Mouse (Mus musculus) hindbrain, embryonic 16.5 days (tissue): ENCODE measurements around the gene Kat2b. TPM values are rescaled to one million over a fixed set of nuclear protein-coding genes. Genes with fewer than 3 reads are reported as not detected.
"Not testable (repeated sequence)": the region's sequence is repeated elsewhere in the genome, so short reads cannot be mapped to it uniquely, and the experiment has no call there.

Experiments
- ATAC-seq: fragments of 200-750 bp; cut with Nextera tagmentation; 2 replicates; pipeline ENCODE4 v1.8.0; 2017; ENCODE audit warnings: moderate TSS enrichment, moderate library complexity
- H3K27ac ChIP-seq: fragments of 300-500 bp; sonication (generic); 2 replicates; pipeline ENCODE4 v1.5.1; 2014; ENCODE audit warnings: low read depth, mild to moderate bottlenecking, control low read depth, low read length, moderate library complexity
- H3K27me3 ChIP-seq: fragments of 300-500 bp; sonication (generic); replicated peaks from 2 replicates; pipeline ENCODE4 v1.6.1; 2014; ENCODE audit warnings: low read length; ENCODE audit not compliant: control insufficient read depth, insufficient read depth
- H3K36me3 ChIP-seq: fragments of 300-500 bp; sonication (generic); 2 replicates; pipeline ENCODE4 v1.6.1; 2014; ENCODE audit warnings: mild to moderate bottlenecking, low read length, moderate library complexity, mixed read lengths; ENCODE audit not compliant: control insufficient read depth, insufficient read depth
- H3K4me1 ChIP-seq: fragments of 300-500 bp; sonication (generic); 2 replicates; pipeline ENCODE4 v1.6.1; 2014; ENCODE audit warnings: low read depth, low read length; ENCODE audit not compliant: control insufficient read depth, insufficient read depth
- H3K4me2 ChIP-seq: fragments of 300-500 bp; sonication (generic); 2 replicates; pipeline ENCODE4 v1.6.1; 2014; ENCODE audit warnings: mild to moderate bottlenecking, low read length, control low read depth, moderate library complexity
- H3K4me3 ChIP-seq: fragments of 300-500 bp; sonication (generic); 2 replicates; pipeline ENCODE4 v1.5.1; 2014; ENCODE audit warnings: mild to moderate bottlenecking, low read length, control low read depth, moderate library complexity
- H3K9ac ChIP-seq: fragments of 300-500 bp; sonication (generic); 2 replicates; pipeline ENCODE4 v1.6.1; 2014; ENCODE audit warnings: low read depth, mild to moderate bottlenecking, control low read depth, low read length, moderate library complexity
- H3K9me3 ChIP-seq: fragments of 300-500 bp; sonication (generic); 2 replicates; pipeline ENCODE4 v1.6.1; 2014; ENCODE audit warnings: mild to moderate bottlenecking, low read length, moderate library complexity; ENCODE audit not compliant: control insufficient read depth
- WGBS: fragments of 180-500 bp; shearing (Covaris S2); extraction: QIAGEN DNeasy Blood & Tissue Kit; methylation state at CpG from one replicate; pipeline ENCODE4 v1.1.7; 2014; 5-methylcytosine and 5-hydroxymethylcytosine counted together
- polyA plus RNA-seq: library from polyadenylated mRNA; unstranded; fragments of >200 nt; fragmentation: Nextera tagmentation; extraction: Ambion mirVana; gene quantifications from 2 replicates; pipeline ENCODE4 v1.2.1, GENCODE M21; 2015

Gene Kat2b
- polyA plus RNA-seq, 1 experiment from 2014 or later = 4.6 TPM

- H3K4me3 ChIP-seq = no peak overlapping the region
- no peaks in the 10 kb centered on the region for H3K4me1 ChIP-seq
- peaks cover 9% of the 10 kb centered on the region; the same call in 1 of the 2 replicates for H3K36me3 ChIP-seq
- no peak overlapping the region for H3K27ac ChIP-seq
- no peak overlapping the region for H3K4me2 ChIP-seq
- no peaks in the 10 kb centered on the region for H3K9me3 ChIP-seq
- 82% methylated on average over 5 of the region's 5 CpGs for WGBS
- no peaks in the 10 kb centered on the region for H3K27me3 ChIP-seq
- no peak overlapping the region for H3K9ac ChIP-seq
- no peak for ATAC-seq
Observed at GRCm38 (mm10) chr17:53628131-53628530, 61.5 kb downstream of the Kat2b start.

- Histone ChIP-seq H3K27ac (no peak overlapping the region), H3K4me1 (no peaks in the 10 kb centered on the region), H3K9me3 (no peaks in the 10 kb centered on the region), H3K4me2 (no peak overlapping the region), H3K4me3 (no peak overlapping the region), H3K27me3 (no peaks in the 10 kb centered on the region), H3K36me3 (peaks cover 8% of the 10 kb centered on the region; the same call in 1 of the 2 replicates), H3K9ac (no peak overlapping the region)
- no peak for ATAC-seq
Observed at GRCm38 (mm10) chr17:53631344-53631743, 64.7 kb downstream of the Kat2b start.

GRCm38 (mm10) chr17:53643360-53643759 lies 76.7 kb downstream of the Kat2b start:
- H3K9ac ChIP-seq = no peak overlapping the region
- H3K4me3 ChIP-seq = no peak overlapping the region
- peaks cover 8% of the 10 kb centered on the region; the same call in 1 of the 2 replicates for H3K36me3 ChIP-seq
- H3K9me3 ChIP-seq = no peaks in the 10 kb centered on the region
- H3K4me1 ChIP-seq = no peaks in the 10 kb centered on the region
- no peaks in the 10 kb centered on the region for H3K27me3 ChIP-seq
- no peak overlapping the region for H3K27ac ChIP-seq
- no peak for ATAC-seq
- 92% methylated on average over 4 of the region's 4 CpGs for WGBS
- no peak overlapping the region for H3K4me2 ChIP-seq

GRCm38 (mm10) chr17:53650251-53650661 lies 83.6 kb downstream of the Kat2b start:
- 77% methylated on average over 2 of the region's 2 CpGs for WGBS
- Histone ChIP-seq H3K4me2 (no peak overlapping the region), H3K4me1 (no peaks in the 10 kb centered on the region), H3K27me3 (no peaks in the 10 kb centered on the region), H3K4me3 (no peak overlapping the region), H3K9ac (no peak overlapping the region), H3K27ac (no peak overlapping the region), H3K36me3 (peaks cover 14% of the 10 kb centered on the region), H3K9me3 (no peaks in the 10 kb centered on the region; the same call in 1 of the 2 replicates)
- no peak for ATAC-seq

GRCm38 (mm10) chr17:53654596-53654995 lies 87.9 kb downstream of the Kat2b start:
- H3K4me1 ChIP-seq = no peaks in the 10 kb centered on the region
- H3K9ac ChIP-seq = no peak overlapping the region
- peaks cover 12% of the 10 kb centered on the region; the same call in 1 of the 2 replicates for H3K36me3 ChIP-seq
- no peak for ATAC-seq
- no peaks in the 10 kb centered on the region for H3K27me3 ChIP-seq
- no peak overlapping the region for H3K4me2 ChIP-seq
- no peak overlapping the region for H3K27ac ChIP-seq
- H3K9me3 ChIP-seq = no peaks in the 10 kb centered on the region
- WGBS = 87% methylated on average over 4 of the region's 4 CpGs
- H3K4me3 ChIP-seq = no peak overlapping the region

GRCm38 (mm10) chr17:53655081-53655480 lies 88.4 kb downstream of the Kat2b start:
- no peak overlapping the region for H3K4me2 ChIP-seq
- WGBS = 90% methylated on average over 6 of the region's 6 CpGs

GRCm38 (mm10) chr17:53655959-53656358 lies 89.3 kb downstream of the Kat2b start:
- H3K9ac ChIP-seq = no peak overlapping the region
- H3K36me3 ChIP-seq = peaks cover 15% of the 10 kb centered on the region
- H3K4me3 ChIP-seq = no peak overlapping the region
- ATAC-seq = no peak
- no peak overlapping the region for H3K4me2 ChIP-seq
- H3K4me1 ChIP-seq = no peaks in the 10 kb centered on the region
- no peak overlapping the region for H3K27ac ChIP-seq
- H3K27me3 ChIP-seq = no peaks in the 10 kb centered on the region
- no peaks in the 10 kb centered on the region for H3K9me3 ChIP-seq
- WGBS = 88% methylated on average over 2 of the region's 2 CpGs

More at GRCm38 (mm10) chr17:53655081-53655480, 88.4 kb downstream of the Kat2b start:
- ATAC-seq = no peak
- H3K27me3 ChIP-seq = no peaks in the 10 kb centered on the region
- H3K9ac ChIP-seq = no peak overlapping the region
- no peak overlapping the region for H3K4me3 ChIP-seq
- H3K36me3 ChIP-seq = peaks cover 12% of the 10 kb centered on the region; the same call in 1 of the 2 replicates
- H3K4me1 ChIP-seq = no peaks in the 10 kb centered on the region
- no peaks in the 10 kb centered on the region for H3K9me3 ChIP-seq
- H3K27ac ChIP-seq = no peak overlapping the region

- Histone ChIP-seq H3K4me3 (no peak overlapping the region), H3K36me3 (peaks cover 15% of the 10 kb centered on the region), H3K4me1 (no peaks in the 10 kb centered on the region), H3K27ac (no peak overlapping the region), H3K9ac (no peak overlapping the region), H3K27me3 (no peaks in the 10 kb centered on the region), H3K4me2 (no peak overlapping the region), H3K9me3 (no peaks in the 10 kb centered on the region)
- no peak for ATAC-seq
- WGBS = 71% methylated on average over 6 of the region's 6 CpGs
Observed at GRCm38 (mm10) chr17:53656369-53656860, 89.8 kb downstream of the Kat2b start.

GRCm38 (mm10) chr17:53657391-53657790 lies 90.7 kb downstream of the Kat2b start:
- peaks cover 11% of the 10 kb centered on the region for H3K36me3 ChIP-seq
- H3K9ac ChIP-seq, H3K4me1 ChIP-seq, ATAC-seq, H3K9me3 ChIP-seq, H3K4me3 ChIP-seq, H3K27ac ChIP-seq, H3K4me2 ChIP-seq, H3K27me3 ChIP-seq: not testable (repeated sequence)
- WGBS = 79% methylated on average over 2 of the region's 2 CpGs

- Histone ChIP-seq H3K9ac (no peak overlapping the region), H3K9me3 (no peaks in the 10 kb centered on the region), H3K36me3 (peaks cover 11% of the 10 kb centered on the region), H3K4me1 (no peaks in the 10 kb centered on the region), H3K4me2 (no peak overlapping the region), H3K27ac (no peak overlapping the region), H3K27me3 (no peaks in the 10 kb centered on the region), H3K4me3 (no peak overlapping the region)
- 75% methylated on average over 2 of the region's 2 CpGs for WGBS
- no peak for ATAC-seq
Observed at GRCm38 (mm10) chr17:53658668-53659067, 92.0 kb downstream of the Kat2b start.
